Mouse (Mus musculus) stomach, postnatal 0 days (tissue): Measurements from ENCODE around the gene Ptprh.

ENCODE experiments used
- CTCF ChIP-seq: IDR thresholded peaks from 2 replicates; pipeline ENCODE4 v1.5.1; 2016; ENCODE audit warnings: antibody characterized with exemption, low read depth, mild to moderate bottlenecking, moderate library complexity
- EP300 ChIP-seq: optimal IDR thresholded peaks from 2 replicates; pipeline ENCODE3; 2016; ENCODE audit warnings: antibody characterized with exemption

DNA sequence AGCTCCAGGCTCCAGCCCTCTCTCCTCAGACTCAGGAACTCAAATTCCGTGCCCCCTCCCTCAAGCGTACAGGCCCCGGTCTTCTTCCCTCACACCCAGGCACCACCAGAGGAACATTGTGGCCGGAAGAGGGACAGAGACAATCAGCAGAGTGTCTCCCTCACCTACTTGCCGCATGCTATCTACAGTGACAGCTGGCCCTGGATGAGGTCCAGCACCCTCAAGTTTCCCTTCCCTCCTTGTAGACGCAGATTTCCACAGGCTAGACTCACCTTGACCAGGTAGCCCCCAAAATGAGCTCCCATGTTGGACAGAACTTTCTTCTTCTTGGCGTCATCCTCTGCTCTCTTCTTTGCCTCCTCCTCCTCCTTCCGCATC is 95.1 kb downstream of the Ptprh start:
- TF ChIP-seq CTCF (no peak), EP300 (no peak)
